Mouse (Mus musculus) spleen, adult 12 weeks (tissue): ENCODE results near the gene Afap1l2.

Experiments
- DNase-seq: peaks from one replicate; pipeline ENCODE4 v3.0.0; 2022; ENCODE audit warnings: low spot score

The Afap1l2 gene

DNA sequence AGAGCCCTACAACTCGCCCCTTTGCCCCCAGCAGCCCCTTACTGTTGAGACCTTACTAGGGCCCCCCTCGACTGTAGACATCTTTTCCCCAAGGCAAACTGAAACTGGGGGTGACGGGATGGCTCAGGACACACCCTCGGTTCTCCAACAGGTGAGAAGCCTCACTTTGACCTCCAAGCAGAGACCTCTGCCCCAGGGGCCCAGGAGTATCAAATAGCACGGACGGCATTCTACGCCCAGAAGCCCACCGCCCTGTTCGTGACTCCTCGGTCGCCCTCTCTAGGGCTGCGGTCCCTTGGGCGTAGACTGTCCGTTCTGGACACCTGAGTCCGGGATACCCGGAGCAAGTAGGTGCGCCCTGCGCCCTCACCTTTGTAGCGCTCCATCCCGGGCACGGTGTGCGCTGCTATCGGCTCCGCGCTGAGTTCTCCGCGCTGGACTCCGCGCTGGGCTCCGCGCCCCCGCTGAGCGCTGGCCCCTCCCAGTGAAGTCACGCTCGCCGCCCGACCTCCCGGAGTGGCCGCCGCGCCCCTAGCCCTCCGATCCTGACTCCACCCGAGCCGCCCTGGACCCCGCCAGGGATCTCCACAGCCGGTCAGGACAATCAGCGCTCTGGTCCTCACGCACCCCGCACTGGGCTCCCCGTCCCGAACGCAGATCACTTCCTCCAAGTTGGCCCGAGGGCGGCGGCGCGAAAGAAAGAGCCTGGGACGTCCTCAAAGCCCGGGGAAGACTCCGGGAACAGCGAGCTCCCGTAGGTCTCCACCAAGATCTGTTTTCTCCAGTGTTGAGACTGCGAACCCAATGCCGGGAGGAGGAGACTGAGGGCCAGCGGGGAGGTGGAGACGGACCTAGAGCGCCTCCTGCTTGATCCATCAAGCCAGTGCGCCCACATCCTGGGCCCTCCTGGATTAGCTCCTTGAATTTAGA is at the start of gene Afap1l2:
TSS of gene Afap1l2 (minus strand) at position 448 of the 930 bp plus-strand sequence.
- no peak for DNase-seq

DNA sequence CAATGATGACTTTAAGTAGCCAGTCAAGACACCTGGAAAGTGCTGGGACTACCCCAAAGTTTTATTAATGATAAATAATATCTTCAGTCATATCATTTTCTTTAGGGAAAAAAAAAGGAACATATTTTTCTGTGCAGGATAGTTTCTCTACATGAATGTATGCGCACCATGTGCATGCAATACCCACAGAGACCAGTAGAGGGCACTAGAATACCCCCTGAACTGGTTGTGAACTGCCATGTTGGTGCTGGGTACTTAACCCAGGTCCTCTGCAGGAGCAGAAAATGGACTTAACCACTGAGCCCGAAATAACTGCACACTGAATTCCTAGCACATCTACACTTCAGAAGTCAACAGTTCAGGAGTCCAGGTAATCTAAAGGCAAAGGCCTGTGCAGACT is 49.5 kb upstream of the Afap1l2 start:
- DNase-seq: no peak

DNA sequence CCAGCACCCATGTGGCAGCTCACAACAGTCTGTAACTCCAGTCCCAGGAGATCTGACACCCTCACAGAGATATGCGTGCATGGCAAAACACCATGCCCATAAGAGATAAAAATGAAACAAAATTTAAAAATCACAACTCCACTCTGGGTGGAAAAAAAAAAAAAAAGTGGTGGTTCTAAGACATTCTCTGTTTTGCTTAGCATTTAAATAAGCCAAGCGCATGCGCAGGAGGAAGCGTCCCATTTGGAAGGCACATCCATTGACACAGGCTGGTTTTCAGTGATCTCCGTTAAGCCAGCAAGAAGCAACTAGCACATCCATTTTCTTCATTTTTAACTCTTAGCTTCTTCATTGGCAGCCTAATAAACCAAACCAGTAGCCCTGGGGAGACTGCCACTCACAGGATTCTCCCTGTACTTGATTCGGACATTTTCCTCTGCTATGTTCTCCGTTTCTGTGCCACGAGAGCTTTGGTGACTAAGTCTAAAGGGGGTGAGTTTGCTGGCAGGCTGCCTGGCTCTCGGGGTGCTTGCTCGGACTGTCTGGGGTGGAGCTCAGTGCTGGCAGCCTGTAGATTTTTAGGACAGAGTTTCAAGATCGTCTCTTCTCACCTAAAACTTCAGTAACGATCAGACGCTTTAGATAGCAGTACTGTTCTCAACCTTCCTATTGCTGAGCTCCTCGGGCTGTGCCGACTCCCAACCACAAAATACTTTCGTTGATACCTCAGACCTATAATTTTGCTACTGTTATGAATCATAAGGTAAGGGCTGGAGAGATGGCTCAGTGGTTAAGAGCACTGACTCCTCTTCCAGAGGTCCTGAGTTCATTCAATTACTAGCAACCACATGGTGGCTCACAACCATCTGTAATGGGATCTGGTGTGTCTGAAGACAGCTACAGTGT is 47.4 kb upstream of the Afap1l2 start:
- DNase-seq: no peak

DNA sequence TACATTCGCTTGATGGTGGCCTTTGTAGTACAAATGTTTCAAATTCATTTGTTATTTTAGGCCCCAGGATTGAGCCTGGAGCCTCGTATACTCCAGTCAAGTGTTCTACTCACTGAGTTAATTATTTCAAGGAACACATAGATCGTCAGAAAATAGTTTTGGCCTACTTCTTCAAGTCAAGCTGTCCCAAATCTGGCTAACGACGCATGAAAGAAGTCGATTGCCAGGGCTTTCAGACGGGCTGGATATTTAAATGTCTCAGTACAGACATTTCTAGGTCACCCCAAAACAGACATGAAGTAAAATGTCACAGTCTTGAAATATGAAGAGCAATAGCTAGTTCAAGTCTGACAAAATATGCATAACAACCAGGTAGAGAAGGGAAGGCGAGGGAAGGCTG is 44.9 kb upstream of the Afap1l2 start:
- no peak for DNase-seq

- DNase-seq: no peak
Measured at GRCm38 (mm10) chr19:57052016-57052415, 44.0 kb upstream of the Afap1l2 start.

DNA sequence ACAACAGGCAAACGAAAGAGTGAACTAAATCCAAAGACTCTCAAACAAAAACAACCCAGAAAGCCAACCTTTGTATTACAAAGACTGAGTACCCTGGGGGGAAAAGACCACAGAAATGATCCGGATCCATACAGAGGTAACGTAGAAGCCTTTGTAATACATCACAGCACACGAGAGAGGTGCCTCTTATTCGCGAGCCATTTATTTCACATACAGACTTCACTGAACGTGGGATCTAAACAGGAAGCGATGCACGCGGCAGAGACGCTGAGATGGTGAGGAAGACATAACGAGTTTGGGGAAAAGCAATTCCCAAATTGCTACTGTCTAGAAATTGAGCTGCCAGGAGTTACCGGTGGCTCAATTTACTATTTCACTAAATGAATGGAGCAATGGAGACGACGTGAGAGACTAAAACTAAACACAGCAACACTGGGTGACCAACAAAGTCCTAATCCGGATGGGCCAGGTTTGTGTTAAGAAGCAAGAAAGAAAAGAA is 41.6 kb upstream of the Afap1l2 start:
- DNase-seq: no peak

- DNase-seq: no peak
Measured at GRCm38 (mm10) chr19:57047671-57048320, 39.8 kb upstream of the Afap1l2 start.

- no peak for DNase-seq
Measured at GRCm38 (mm10) chr19:57039258-57039657, 31.2 kb upstream of the Afap1l2 start.

DNA sequence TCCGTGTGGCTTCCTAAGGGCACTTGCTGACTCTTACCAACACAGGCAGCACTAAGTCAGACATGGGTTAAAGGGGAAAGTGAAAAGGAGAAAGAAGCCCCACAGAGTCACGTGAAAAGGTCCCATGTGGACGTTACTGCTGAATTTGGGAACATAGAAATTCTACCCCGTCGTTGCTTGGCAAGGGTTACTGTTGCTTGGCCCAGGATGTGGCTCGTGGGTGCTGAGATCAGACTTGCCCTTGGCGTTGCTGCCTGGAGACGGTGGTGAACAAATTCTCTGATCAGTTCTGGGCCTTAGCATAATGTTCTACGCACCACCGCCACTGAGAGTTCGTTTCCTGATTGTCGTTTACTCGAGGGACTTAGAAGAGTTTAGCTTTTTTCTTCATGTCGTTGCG is 28.8 kb upstream of the Afap1l2 start:
- no peak for DNase-seq

- no peak for DNase-seq
Measured at GRCm38 (mm10) chr19:57031582-57031981, 23.6 kb upstream of the Afap1l2 start.

GRCm38 (mm10) chr19:57029461-57029860 is 21.4 kb upstream of the Afap1l2 start:
- no peak for DNase-seq

DNA sequence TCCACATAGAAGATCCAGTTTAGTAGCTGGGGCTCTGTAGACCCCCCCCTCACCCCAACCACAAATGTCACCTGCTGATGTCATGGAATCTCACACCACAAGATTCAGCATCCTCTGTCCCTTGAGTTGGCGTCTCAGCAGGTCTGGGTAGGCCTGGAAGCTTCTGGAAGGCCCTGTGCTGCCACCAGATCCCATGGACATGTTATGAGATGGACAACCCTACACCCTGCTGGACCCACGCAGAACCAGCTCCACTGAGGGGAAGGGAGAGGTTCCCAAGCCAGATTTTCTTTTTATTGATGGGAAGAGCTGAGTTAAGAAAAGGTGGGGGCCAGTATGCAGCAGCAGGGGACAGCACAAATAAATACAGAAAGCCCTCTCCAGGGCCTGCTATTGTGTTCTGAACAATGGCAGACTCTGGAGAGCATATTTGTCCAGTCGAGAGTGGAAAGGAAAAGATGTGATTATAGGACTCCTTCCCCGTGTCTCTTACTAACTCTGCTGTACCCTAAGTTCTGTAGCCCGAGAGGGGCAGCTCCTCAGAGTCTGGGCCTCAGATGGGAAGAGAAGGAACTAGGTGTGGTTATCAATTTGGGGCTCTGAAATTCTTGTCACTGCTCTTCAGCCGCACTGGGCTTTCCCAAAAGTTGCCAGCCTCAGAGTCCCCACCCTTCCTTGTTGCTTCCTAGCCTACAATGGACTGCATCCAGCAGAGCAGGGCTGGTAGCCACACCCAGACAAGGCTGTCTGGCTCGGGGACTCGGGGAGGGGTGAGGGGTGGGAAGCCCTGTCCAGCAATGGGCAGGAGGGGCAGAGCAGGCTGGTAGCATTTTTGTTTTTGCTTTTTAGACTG is 20.5 kb upstream of the Afap1l2 start:
- no peak for DNase-seq

DNA sequence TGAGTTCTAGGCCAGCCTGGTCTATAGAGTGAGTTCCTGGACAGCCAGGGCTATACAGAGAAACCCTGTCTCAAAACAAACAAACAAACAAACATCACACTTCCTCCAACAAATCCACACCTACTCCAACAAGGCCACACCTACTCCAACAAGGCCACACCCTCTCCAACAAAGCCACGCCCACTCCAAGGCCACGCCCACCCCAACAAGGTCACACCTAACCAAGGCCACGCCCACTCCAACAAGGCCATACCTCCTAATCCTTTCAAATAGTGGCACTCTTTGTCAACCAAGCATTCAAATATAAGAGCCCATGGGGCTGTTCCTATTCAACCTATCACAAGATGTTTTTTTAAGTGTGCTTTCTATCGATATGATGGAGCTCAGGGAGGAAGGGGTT is 18.5 kb upstream of the Afap1l2 start:
- DNase-seq: no peak

DNA sequence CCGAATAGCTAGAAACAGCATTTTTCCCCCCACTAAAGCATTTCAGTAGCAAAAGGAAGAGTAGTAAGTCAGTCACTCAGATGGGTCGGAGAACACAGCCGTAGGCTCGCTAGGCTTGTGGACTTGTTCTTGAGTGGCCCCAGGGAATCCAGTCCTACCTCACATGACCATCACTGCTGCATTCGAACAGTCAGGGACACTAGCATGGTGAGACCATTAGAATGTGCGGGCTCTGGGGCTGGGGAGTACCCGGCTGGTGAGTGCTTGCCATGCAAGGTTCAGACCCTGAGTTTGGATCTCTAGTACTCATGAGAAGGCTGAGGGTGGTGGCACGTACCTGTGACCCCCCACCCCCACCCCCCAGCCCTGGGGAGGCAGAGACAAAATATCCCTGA is 9.8 kb upstream of the Afap1l2 start:
- no peak for DNase-seq

GRCm38 (mm10) chr19:57016995-57017784 is 9.2 kb upstream of the Afap1l2 start:
- no peak for DNase-seq

DNA sequence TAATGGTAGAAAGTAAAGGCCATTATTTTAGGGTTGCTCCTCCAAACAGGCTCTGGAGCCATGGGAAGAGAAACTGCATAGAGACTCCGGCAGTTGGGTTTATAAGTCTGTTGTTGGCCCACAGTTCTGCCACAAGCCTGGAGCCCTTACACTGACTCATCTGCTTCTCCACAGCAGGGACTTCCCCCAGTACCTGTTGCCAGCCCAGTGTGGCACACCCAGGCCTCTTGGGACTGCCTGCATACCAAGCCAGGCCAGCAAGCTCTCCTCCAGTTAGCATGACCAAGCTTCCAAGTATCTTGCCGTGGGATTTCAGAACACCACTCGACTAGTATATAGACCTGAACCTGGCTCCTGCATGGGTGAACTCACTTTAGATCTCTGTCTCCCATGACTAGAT is 6.8 kb upstream of the Afap1l2 start:
- peak; percentile 4 for DNase-seq

DNA sequence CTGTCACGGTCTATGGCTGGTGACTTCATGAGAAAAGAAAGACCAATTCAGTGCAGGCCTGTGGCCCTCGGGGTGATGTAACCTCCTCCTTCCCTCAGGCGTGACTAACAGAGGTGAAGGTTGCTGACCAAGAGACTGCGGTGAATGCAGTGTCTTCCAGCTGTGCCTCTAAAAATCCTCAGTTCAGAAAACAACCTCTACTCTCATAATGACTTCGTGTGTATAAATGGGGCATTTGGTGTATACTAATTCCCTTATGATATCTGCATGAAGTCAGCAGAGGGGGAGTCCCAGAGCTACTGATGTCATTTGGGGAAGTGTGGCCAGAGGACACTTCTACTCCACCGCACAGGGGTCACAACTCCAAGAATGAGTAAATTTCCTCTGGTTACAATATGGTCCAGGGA is 5.2 kb upstream of the Afap1l2 start:
- no peak for DNase-seq

- no peak for DNase-seq
Measured at GRCm38 (mm10) chr19:57012068-57012467, 4.0 kb upstream of the Afap1l2 start.

DNA sequence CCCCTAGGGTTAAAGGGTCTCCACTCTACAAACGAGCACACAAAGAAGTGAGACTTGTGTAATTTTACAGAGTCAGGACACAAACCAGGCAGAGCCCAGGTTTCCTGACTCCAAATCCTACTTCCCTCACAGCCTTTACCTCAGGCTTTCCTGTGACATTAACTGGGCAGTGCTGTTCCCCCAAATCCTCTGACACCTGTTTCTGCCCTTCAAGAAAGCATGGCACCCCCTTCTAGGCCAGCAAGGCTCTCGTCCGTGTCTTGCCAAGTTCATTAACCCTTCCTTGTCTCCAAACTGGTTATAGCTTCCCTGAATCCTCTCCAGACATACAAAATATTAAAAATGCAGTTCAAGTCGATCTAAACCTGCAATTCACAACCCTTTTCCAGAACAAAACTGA is 2.0 kb upstream of the Afap1l2 start:
- no peak for DNase-seq

GRCm38 (mm10) chr19:57009653-57010052 is 1.6 kb upstream of the Afap1l2 start:
- DNase-seq: no peak
